Comparison of ENCODE assay signal across 8 mouse cellular contexts in the genomic region with DNA sequence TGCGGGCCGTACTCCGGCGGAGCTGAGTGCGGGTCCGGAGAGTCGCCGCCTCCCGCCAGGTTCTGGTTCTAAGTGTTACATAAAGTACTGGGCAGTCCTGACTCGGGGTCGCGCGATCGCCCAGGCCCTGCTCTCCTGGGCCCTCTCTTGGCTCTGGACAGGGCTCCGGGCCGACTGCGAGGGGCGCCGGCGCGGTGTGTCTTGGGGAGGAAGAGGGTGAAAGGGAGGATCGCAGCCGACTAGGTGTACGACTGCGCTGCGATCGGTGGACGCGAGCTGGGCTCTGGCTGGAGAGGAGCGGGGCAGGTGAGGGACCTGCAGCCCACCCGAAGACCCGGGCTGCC. TPM values are rescaled to one million over a fixed set of nuclear protein-coding genes. Genes with fewer than 3 reads are reported as not detected.
DNase-seq lines count a peak whose midpoint lies in the region; ATAC-seq and TF ChIP-seq lines count a peak whose summit lies in the region.

No protein-coding gene starts in this region.

- peak; percentile 37 for DNase-seq in embryo, embryonic 10 days (ENCODE audit: low spot score)
- DNase-seq in embryo, embryonic 10.5 days (ENCODE audit: low spot score) = no peak
- peak; percentile 50 to 74 for DNase-seq in right cerebral cortex, postnatal 10 days (ENCODE audit: low spot score in 2 of 2)
- DNase-seq in right cerebral cortex, adult 18-20 months = no peak
- DNase-seq in hindbrain, postnatal 0 days (ENCODE audit: low spot score) = no peak
- DNase-seq in spleen, adult 12 weeks (ENCODE audit: low spot score) = no peak
- DNase-seq in ovary, postnatal 14 days (ENCODE audit: low spot score) = no peak

- H3K27ac ChIP-seq in hindbrain, postnatal 0 days = peak overlapping the region; percentile 97
- H3K27ac ChIP-seq in midbrain, embryonic 12.5 days (replicated peaks) = peak overlapping the region; percentile 100

- H3K9me3 ChIP-seq in hindbrain, postnatal 0 days (ENCODE audit: low read length) = no peaks in the 10 kb centered on the region
- H3K9me3 ChIP-seq in midbrain, embryonic 12.5 days = no peaks in the 10 kb centered on the region

- H3K27me3 ChIP-seq in hindbrain, postnatal 0 days (ENCODE audit: insufficient read depth, low read length) = no peaks in the 10 kb centered on the region
- H3K27me3 ChIP-seq in midbrain, embryonic 12.5 days = no peaks in the 10 kb centered on the region

- H3K4me1 ChIP-seq in hindbrain, postnatal 0 days (ENCODE audit: insufficient read depth, low read length) = peaks cover 13% of the 10 kb centered on the region
- H3K4me1 ChIP-seq in midbrain, embryonic 12.5 days = peaks cover 25% of the 10 kb centered on the region

- H3K4me2 ChIP-seq in hindbrain, postnatal 0 days (ENCODE audit: low read depth, low read length) = peak overlapping the region; percentile 82
- H3K4me2 ChIP-seq in midbrain, embryonic 12.5 days (replicated peaks) = peak overlapping the region; percentile 75

- H3K36me3 ChIP-seq in hindbrain, postnatal 0 days (ENCODE audit: insufficient read depth, low read length) = peaks cover 9% of the 10 kb centered on the region
- H3K36me3 ChIP-seq in midbrain, embryonic 12.5 days = peaks cover 12% of the 10 kb centered on the region

- H3K9ac ChIP-seq in hindbrain, postnatal 0 days (replicated peaks; ENCODE audit: low read length) = peak overlapping the region; percentile 88
- peak overlapping the region; percentile 98 for H3K9ac ChIP-seq in midbrain, embryonic 12.5 days (replicated peaks)

- peak overlapping the region; percentile 92 for H3K4me3 ChIP-seq in hindbrain, postnatal 0 days (ENCODE audit: low read length)
- peak overlapping the region; percentile 77 for H3K4me3 ChIP-seq in midbrain, embryonic 12.5 days

- under 1% methylated on average over 29 of the region's 32 CpGs for WGBS in hindbrain, postnatal 0 days
- WGBS in midbrain, embryonic 12.5 days = under 1% methylated on average over 32 of the region's 32 CpGs

- TF ChIP-seq CTCF in hindbrain, postnatal 0 days (IDR thresholded peaks at IDR 0.05; ENCODE audit: low read depth) = no peak

- no peak for ATAC-seq in hindbrain, postnatal 0 days
- ATAC-seq in midbrain, embryonic 12.5 days (ENCODE audit: low FRiP score, low read depth) = no peak

RNA-seq across cellular contexts. Expression of gene Ing1, which starts 2.0 kb away (rescaled TPM):
- total RNA-seq in hindbrain, postnatal 0 days (2014; rRNA removed) = 12.5 and 19.0 TPM in 2 replicates
- polyA plus RNA-seq in hindbrain, postnatal 0 days (2015; fragmentation: Nextera tagmentation; extraction: Ambion mirVana) = 36.7 and 38.3 TPM in 2 replicates
- 45.2 and 49.3 TPM in 2 replicates for polyA plus RNA-seq in midbrain, embryonic 12.5 days (2016; fragmentation: Nextera tagmentation; extraction: Ambion mirVana)

RNA-seq across cellular contexts. Expression of gene Cars2, which starts 6.8 kb away (rescaled TPM):
- 42.6 and 58.0 TPM in 2 replicates for total RNA-seq in hindbrain, postnatal 0 days (2014; rRNA removed)
- 19.3 and 20.7 TPM in 2 replicates for polyA plus RNA-seq in hindbrain, postnatal 0 days (2015; fragmentation: Nextera tagmentation; extraction: Ambion mirVana)
- 17.6 and 20.9 TPM in 2 replicates for polyA plus RNA-seq in midbrain, embryonic 12.5 days (2016; fragmentation: Nextera tagmentation; extraction: Ambion mirVana)

Comparison
In these comparisons a context has a peak if more than half of its experiments do, and no peak if none do; other contexts are left out.
1. DNase-seq: peak in embryo, embryonic 10 days (single experiment) and right cerebral cortex, postnatal 10 days (2 of 2); none in embryo, embryonic 10.5 days (single experiment), right cerebral cortex, adult 18-20 months (single experiment), hindbrain, postnatal 0 days (single experiment), spleen, adult 12 weeks (single experiment) and ovary, postnatal 14 days (single experiment).